In the genomic region with DNA sequence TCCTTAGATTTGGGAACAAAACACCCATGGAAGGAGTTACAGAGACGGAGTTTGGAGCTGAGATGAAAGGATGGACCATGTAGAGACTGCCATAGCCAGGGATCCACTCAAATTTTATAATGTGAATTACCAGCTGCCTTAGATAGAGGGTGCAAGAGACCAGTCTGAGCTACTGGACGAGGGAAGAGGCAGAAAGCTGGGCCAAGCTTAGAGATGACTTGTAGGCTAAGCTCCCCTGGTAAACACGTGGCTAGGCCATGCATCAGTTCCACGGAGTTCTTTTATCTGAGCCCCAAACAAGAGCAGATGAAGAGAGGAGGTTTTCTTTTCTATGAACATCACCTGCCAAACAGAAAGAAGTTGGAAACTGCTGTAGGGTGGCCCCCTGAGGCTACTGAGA, we compare ENCODE assay signal across 26 mouse cellular contexts. TPM values are rescaled to one million over a fixed set of nuclear protein-coding genes. Genes with fewer than 3 reads are reported as not detected.
DNase-seq lines count a peak whose midpoint lies in the region; ATAC-seq and TF ChIP-seq lines count a peak whose summit lies in the region.
"Had no signal": no experiment of that assay in that cellular context is flagged by ENCODE, and none has a peak within 500 bp of the region (broad histone marks: within the 10 kb centered on the region; RNA-seq: fewer than 3 reads in every experiment).

No protein-coding gene starts in this region.

- no peak overlapping the region for H3K9ac ChIP-seq in heart, postnatal 0 days (replicated peaks; ENCODE audit: low read depth, low read length)
- H3K9ac ChIP-seq in lung, postnatal 0 days (replicated peaks; ENCODE audit: low read depth): no peak overlapping the region
- H3K9ac ChIP-seq: embryonic facial prominence, embryonic 12.5 days; heart, embryonic 13.5 days; hindbrain, embryonic 13.5 days; liver, embryonic 15.5 days; neural tube, embryonic 12.5 days had no signal

- no peak for TF ChIP-seq EP300 in heart, postnatal 0 days (IDR thresholded peaks at IDR 0.05; ENCODE audit: low read depth)
- TF ChIP-seq EP300 in lung, postnatal 0 days (IDR thresholded peaks at IDR 0.05): no peak

- H3K9me3 ChIP-seq in heart, postnatal 0 days (replicated peaks; ENCODE audit: control insufficient read depth, low read length): no peaks in the 10 kb centered on the region
- H3K9me3 ChIP-seq in lung, postnatal 0 days (ENCODE audit: low read length): no peaks in the 10 kb centered on the region
- H3K9me3 ChIP-seq: embryonic facial prominence, embryonic 12.5 days; heart, embryonic 13.5 days; hindbrain, embryonic 13.5 days; limb, embryonic 10.5 days; liver, embryonic 15.5 days; neural tube, embryonic 12.5 days had no signal

- no peak for DNase-seq in heart, postnatal 0 days (ENCODE audit: low spot score)
- DNase-seq in heart, adult 9 months (ENCODE audit: low spot score in 2 of 2): no peak
- DNase-seq in lung, postnatal 0 days (ENCODE audit: low spot score): no peak
- no peak for DNase-seq in lung, postnatal 36 days
- DNase-seq in NIH3T3 (ENCODE audit: low read depth): peak; percentile 41
- no peak for DNase-seq in left cerebral cortex, postnatal 25 days (ENCODE audit: low spot score in 2 of 2)
- no peak for DNase-seq in frontal cortex, adult 2 months (ENCODE audit: extremely low spot score in 1 of 2, low spot score in 1 of 2)
- DNase-seq: B cell, adult 2 months; cerebellum, adult 18-20 months; cerebellum, postnatal 14 days; heart, adult 11 months; kidney, adult 9 months; kidney, postnatal 36 days; layer of hippocampus, adult 9-11 months; liver; midbrain, embryonic 14.5 days; retina, postnatal 1 day; right cerebral cortex, postnatal 25 days had no signal

- H3K27ac ChIP-seq in heart, postnatal 0 days (ENCODE audit: low read depth): no peak overlapping the region
- no peak overlapping the region for H3K27ac ChIP-seq in lung, postnatal 0 days (ENCODE audit: low read length)
- H3K27ac ChIP-seq: embryonic facial prominence, embryonic 12.5 days; heart, embryonic 13.5 days; hindbrain, embryonic 13.5 days; left cerebral cortex, adult 2 months; limb, embryonic 10.5 days; liver, embryonic 15.5 days; neural tube, embryonic 12.5 days had no signal

- ATAC-seq in heart, postnatal 0 days (ENCODE audit: insufficient read depth, low read depth): no peak
- ATAC-seq in lung, postnatal 0 days: no peak
- peak; percentile 44; the same call in 1 of the 2 replicates for ATAC-seq in megakaryocyte progenitor cell, adult 5-6 weeks (replicated peaks; ENCODE audit: poor library complexity)

- H3K27me3 ChIP-seq in heart, postnatal 0 days (ENCODE audit: control insufficient read depth, insufficient read depth, low read length): no peaks in the 10 kb centered on the region
- H3K27me3 ChIP-seq in lung, postnatal 0 days (replicated peaks; ENCODE audit: insufficient read depth, low read length): no peaks in the 10 kb centered on the region
- H3K27me3 ChIP-seq: embryonic facial prominence, embryonic 12.5 days; heart, embryonic 13.5 days; hindbrain, embryonic 13.5 days; liver, embryonic 15.5 days; neural tube, embryonic 12.5 days had no signal

- peak; percentile 18; the same call in 1 of the 2 replicates for TF ChIP-seq CTCF in heart, postnatal 0 days (IDR thresholded peaks at IDR 0.05; ENCODE audit: low read depth)
- peak; percentile 35 for TF ChIP-seq CTCF in lung, postnatal 0 days (IDR thresholded peaks at IDR 0.05)

- H3K4me3 ChIP-seq in heart, postnatal 0 days (ENCODE audit: low read depth, low read length): no peak overlapping the region
- no peak overlapping the region for H3K4me3 ChIP-seq in lung, postnatal 0 days (ENCODE audit: low read depth, low read length)
- H3K4me3 ChIP-seq: embryonic facial prominence, embryonic 12.5 days; heart, embryonic 13.5 days; hindbrain, embryonic 13.5 days; left cerebral cortex, adult 2 months; limb, embryonic 10.5 days; liver, embryonic 15.5 days; neural tube, embryonic 12.5 days had no signal

- no peak overlapping the region for H3K4me2 ChIP-seq in heart, postnatal 0 days (ENCODE audit: low read depth, low read length)
- H3K4me2 ChIP-seq in lung, postnatal 0 days (replicated peaks; ENCODE audit: low read depth, low read length): no peak overlapping the region
- H3K4me2 ChIP-seq: embryonic facial prominence, embryonic 12.5 days; heart, embryonic 13.5 days; hindbrain, embryonic 13.5 days; liver, embryonic 15.5 days; neural tube, embryonic 12.5 days had no signal

- H3K36me3 ChIP-seq in heart, postnatal 0 days (replicated peaks; ENCODE audit: control insufficient read depth, insufficient read depth, low read length): no peaks in the 10 kb centered on the region
- no peaks in the 10 kb centered on the region for H3K36me3 ChIP-seq in lung, postnatal 0 days (ENCODE audit: insufficient read depth, low read length)
- H3K36me3 ChIP-seq: embryonic facial prominence, embryonic 12.5 days; heart, embryonic 13.5 days; hindbrain, embryonic 13.5 days; limb, embryonic 10.5 days; liver, embryonic 15.5 days; neural tube, embryonic 12.5 days had no signal

- WGBS in heart, postnatal 0 days: 55% methylated on average over 4 of the region's 4 CpGs
- 66% methylated on average over 4 of the region's 4 CpGs for WGBS in lung, postnatal 0 days

- intact Hi-C loops in left cerebral cortex, postnatal 25 days (cut with DNase I): no loop called here

- H3K4me1 ChIP-seq in heart, postnatal 0 days (ENCODE audit: control insufficient read depth, insufficient read depth): no peaks in the 10 kb centered on the region
- no peaks in the 10 kb centered on the region for H3K4me1 ChIP-seq in lung, postnatal 0 days (ENCODE audit: insufficient read depth, low read depth, low read length)
- H3K4me1 ChIP-seq: embryonic facial prominence, embryonic 12.5 days; heart, embryonic 13.5 days; hindbrain, embryonic 13.5 days; liver, embryonic 15.5 days; neural tube, embryonic 12.5 days had no signal

RNA-seq across cellular contexts. Expression of gene Wars2, which starts 26.9 kb away (rescaled TPM):
- 6.5 and 6.7 TPM in 2 replicates for total RNA-seq in heart, postnatal 0 days (2014; rRNA removed; ENCODE audit: low replicate concordance)
- 5.0 and 6.0 TPM in 2 replicates for polyA plus RNA-seq in heart, postnatal 0 days (2015; fragmentation: Nextera tagmentation; extraction: Ambion mirVana)
- 4.2 and 4.6 TPM in 2 replicates for polyA plus RNA-seq in lung, postnatal 0 days (2015; fragmentation: Nextera tagmentation; extraction: Ambion mirVana)
- 3.8 TPM in 2 replicates for total RNA-seq in megakaryocyte progenitor cell, adult 5-6 weeks (2015)
- total RNA-seq in megakaryocyte progenitor cell, adult 5-6 weeks (2017): 5.5 and 8.9 TPM in 2 replicates
- total RNA-seq in left cerebral cortex, postnatal 25 days (2021): 1 to 10 TPM; 5.1 to 6.9 TPM
- polyA plus RNA-seq in frontal cortex, adult 2 months (2012; rRNA removed): 4.2 and 5.2 TPM in 2 replicates
